Mouse (Mus musculus): ENCODE measurements around the gene Ahctf1.
A peak's percentile ranks its signal among the peaks of the same experiment; 100 is the strongest.

Ahctf1 gene

GRCm38 (mm10) chr1:179713367-179713766 is 90.1 kb downstream of the Ahctf1 start:
- DNase-seq: no peak

- no peak for DNase-seq
These were observed 90.8 kb downstream of the Ahctf1 start for GRCm38 (mm10) chr1:179712658-179713057.

- DNase-seq: no peak
These were observed 92.7 kb downstream of the Ahctf1 start for GRCm38 (mm10) chr1:179710739-179711138.

GRCm38 (mm10) chr1:179709390-179709789 is 94.1 kb downstream of the Ahctf1 start:
- peak; percentile 51 to 62 for DNase-seq

GRCm38 (mm10) chr1:179705154-179705553 is 98.3 kb downstream of the Ahctf1 start:
- DNase-seq: peak in 1 of 2 experiments; percentile 30

GRCm38 (mm10) chr1:179704150-179704549 is 99.3 kb downstream of the Ahctf1 start:
- no peak for DNase-seq
